Mouse (Mus musculus) embryonic fibroblast, embryonic 13.5 days (primary cell): Measurements from ENCODE around the gene Pde6d. TPM values are rescaled to one million over a fixed set of nuclear protein-coding genes. Genes with fewer than 3 reads are reported as not detected.

ENCODE experiments used
- H3K27ac ChIP-seq: 2 replicates; pipeline ENCODE4 v1.5.1; 2012; ENCODE audit warnings: low read length, control low read depth, inconsistent platforms; ENCODE audit not compliant: insufficient read depth
- H3K4me1 ChIP-seq: 2 replicates; pipeline ENCODE4 v1.6.1; 2011; ENCODE audit warnings: low read length; ENCODE audit not compliant: control insufficient read depth, insufficient read depth
- H3K4me3 ChIP-seq: 2 replicates; pipeline ENCODE4 v1.5.1; 2011; ENCODE audit warnings: mild to moderate bottlenecking, control low read depth, low read length; ENCODE audit not compliant: insufficient read depth
- CTCF ChIP-seq: IDR thresholded peaks from 2 replicates; pipeline ENCODE4 v1.5.1; 2011; ENCODE audit warnings: mild to moderate bottlenecking, control low read depth, low read length, moderate library complexity, borderline replicate concordance; ENCODE audit not compliant: insufficient read depth
- POLR2A ChIP-seq: IDR thresholded peaks from 2 replicates; pipeline ENCODE4 v1.6.1; 2011; ENCODE audit warnings: low read depth, mild to moderate bottlenecking, control low read depth, low read length, moderate library complexity
- polyA plus RNA-seq: library from polyadenylated mRNA; stranded (reverse); fragments of >200 nt; gene quantifications from 2 replicates; pipeline ENCODE4 v1.2.4, GENCODE M21; 2011; ENCODE audit warnings: low read depth; ENCODE audit not compliant: missing spikeins, insufficient read length

Pde6d gene
- polyA plus RNA-seq, 1 experiment, result 39.9 TPM

GRCm38 (mm10) chr1:86497986-86498385 is 84.4 kb downstream of the Pde6d start:
- Histone ChIP-seq H3K27ac (no peak overlapping the region), H3K4me3 (no peak overlapping the region), H3K4me1 (no peaks in the 10 kb centered on the region)
- no peak for TF ChIP-seq CTCF
- no peak for TF ChIP-seq POLR2A

- no peak overlapping the region for H3K4me3 ChIP-seq
- H3K27ac ChIP-seq, result no peak overlapping the region
- no peaks in the 10 kb centered on the region for H3K4me1 ChIP-seq
- TF ChIP-seq POLR2A (no peak), CTCF (no peak)
Observed at GRCm38 (mm10) chr1:86497361-86497760, 85.1 kb downstream of the Pde6d start.

GRCm38 (mm10) chr1:86496340-86496739 is 86.1 kb downstream of the Pde6d start:
- no peak for TF ChIP-seq CTCF
- no peak for TF ChIP-seq POLR2A
- Histone ChIP-seq H3K4me1 (no peaks in the 10 kb centered on the region), H3K4me3 (no peak overlapping the region), H3K27ac (no peak overlapping the region)

GRCm38 (mm10) chr1:86493783-86494182 is 88.6 kb downstream of the Pde6d start:
- H3K4me3 ChIP-seq, result no peak overlapping the region
- no peak for TF ChIP-seq CTCF
- TF ChIP-seq POLR2A, result no peak

More at GRCm38 (mm10) chr1:86493783-86494182, 88.6 kb downstream of the Pde6d start:
- Histone ChIP-seq H3K4me1 (no peaks in the 10 kb centered on the region), H3K27ac (no peak overlapping the region)

Other genes starting within 250 kb of the Pde6d start
- 469 and 498 TPM in 2 replicates for gene Ncl, start 223.2 kb downstream of the Pde6d start, polyA plus RNA-seq
- not detected in 2 replicates for gene Nmur1, start 156.4 kb downstream of the Pde6d start, polyA plus RNA-seq
- gene Tex44, start 156.3 kb downstream of the Pde6d start, polyA plus RNA-seq, result not detected in 2 replicates
- 1,524 and 1,625 TPM in 2 replicates for gene Ptma, start 55.9 kb downstream of the Pde6d start, polyA plus RNA-seq
- 23.0 and 30.0 TPM in 2 replicates for gene Cops7b, start 275 bp upstream of the Pde6d start, polyA plus RNA-seq
- gene Nppc, start 87.9 kb upstream of the Pde6d start, polyA plus RNA-seq, result 0.51 TPM in 1 of 2 replicates, not detected in the other
- gene Dis3l2, start 121.2 kb upstream of the Pde6d start, polyA plus RNA-seq, result 7.5 and 7.7 TPM in 2 replicates